Mouse (Mus musculus): ENCODE measurements around the gene Vamp2.

Vamp2 gene

GRCm38 (mm10) chr11:69064259-69065133, 23.8 kb upstream of the Vamp2 start:
- DNase-seq: no peak

GRCm38 (mm10) chr11:69065394-69065925, 22.8 kb upstream of the Vamp2 start:
- no peak for DNase-seq

GRCm38 (mm10) chr11:69066163-69066861, 22.0 kb upstream of the Vamp2 start:
- peak in 1 of 2 experiments; percentile 29 for DNase-seq

- peak; percentile 82 to 85 for DNase-seq
These were observed 21.3 kb upstream of the Vamp2 start for GRCm38 (mm10) chr11:69066956-69067355.

- DNase-seq: no peak
These were observed 20.7 kb upstream of the Vamp2 start for GRCm38 (mm10) chr11:69067601-69068000.

- no peak for DNase-seq
These were observed 18.2 kb upstream of the Vamp2 start for GRCm38 (mm10) chr11:69070093-69070492.

- DNase-seq: peak; percentile 89 to 92
These were observed 17.6 kb upstream of the Vamp2 start, which contains the start of gene Tmem107 for GRCm38 (mm10) chr11:69070590-69071222. Gene Tmem107 (plus strand): TSS chr11:69070806.

GRCm38 (mm10) chr11:69071262-69071661, 17.0 kb upstream of the Vamp2 start:
- no peak for DNase-seq

GRCm38 (mm10) chr11:69072234-69072633, 16.1 kb upstream of the Vamp2 start:
- DNase-seq: no peak

- DNase-seq: no peak
These were observed 15.6 kb upstream of the Vamp2 start for GRCm38 (mm10) chr11:69072666-69073064.

GRCm38 (mm10) chr11:69073065-69073888, 15.0 kb upstream of the Vamp2 start:
- peak; percentile 70 to 76 for DNase-seq

- DNase-seq: no peak
These were observed 14.1 kb upstream of the Vamp2 start for GRCm38 (mm10) chr11:69073951-69074775.

GRCm38 (mm10) chr11:69074776-69075069, 13.6 kb upstream of the Vamp2 start:
- DNase-seq: no peak

- DNase-seq: no peak
These were observed 12.4 kb upstream of the Vamp2 start for GRCm38 (mm10) chr11:69075764-69076479.

GRCm38 (mm10) chr11:69076572-69076971, 11.7 kb upstream of the Vamp2 start:
- DNase-seq: no peak

- no peak for DNase-seq
These were observed 11.0 kb upstream of the Vamp2 start for GRCm38 (mm10) chr11:69077316-69077715.

GRCm38 (mm10) chr11:69078041-69078440, 10.2 kb upstream of the Vamp2 start:
- DNase-seq: no peak

- no peak for DNase-seq
These were observed 9.4 kb upstream of the Vamp2 start for GRCm38 (mm10) chr11:69078805-69079438.

GRCm38 (mm10) chr11:69080102-69080854, 8.0 kb upstream of the Vamp2 start:
- no peak for DNase-seq

GRCm38 (mm10) chr11:69080855-69081222, 7.5 kb upstream of the Vamp2 start:
- no peak for DNase-seq
